Mouse (Mus musculus) inflammation-experienced regulatory T-cells (primary cell): ENCODE measurements around the gene Kif21b. TPM values are rescaled to one million over a fixed set of nuclear protein-coding genes. Genes with fewer than 3 reads are reported as not detected.

Experiments used
- polyA plus RNA-seq, 2 experiments: library from polyadenylated mRNA; unstranded; fragments of 100-300 nt; shearing (Covaris generic); gene quantifications; one replicate each; pipeline ENCODE4 v1.2.1; 2017

The Kif21b gene
- 10 to 100 TPM; 47.8 to 52.6 TPM for polyA plus RNA-seq

GRCm38 (mm10) chr1:136130951-136131558 lies at the start of gene Kif21b:
Gene Kif21b (plus strand): TSS chr1:136131389.

GRCm38 (mm10) chr1:136212803-136213202 lies 81.6 kb downstream of the Kif21b start, which contains the start of gene Mroh3:
Gene Mroh3 (minus strand): TSS chr1:136212828.

Other genes with a start within 250 kb of the Kif21b start
- under 1 TPM; 0.08 to 0.53 TPM for gene Pkp1, start 212.2 kb upstream of the Kif21b start, polyA plus RNA-seq
- under 1 TPM; 0.04 to 0.80 TPM for gene Igfn1, start 125.0 kb upstream of the Kif21b start, polyA plus RNA-seq
- 10 to 100 TPM; 20.6 to 34.9 TPM for gene Tmem9, start 123.2 kb upstream of the Kif21b start, polyA plus RNA-seq
- gene Ascl5, start 80.6 kb upstream of the Kif21b start, polyA plus RNA-seq = not detected
- gene Cacna1s, start 78.6 kb upstream of the Kif21b start, polyA plus RNA-seq = 1 to 10 TPM in 1 of 2 experiments, under 1 TPM in 1; 0.37 to 4.2 TPM
- gene Mroh3, start 81.4 kb downstream of the Kif21b start, polyA plus RNA-seq = under 1 TPM in 1 of 2 experiments, not detected in 1; 0.31 TPM
- 1 to 10 TPM in 1 of 2 experiments, under 1 TPM in 1; 0.30 to 1.3 TPM for gene Inava, start 102.9 kb downstream of the Kif21b start, polyA plus RNA-seq
- under 1 TPM in 1 of 2 experiments, not detected in 1; 0.27 TPM for gene Gpr25, start 129.5 kb downstream of the Kif21b start, polyA plus RNA-seq
- 10 to 100 TPM; 10.1 to 13.8 TPM for gene Camsap2, start 214.7 kb downstream of the Kif21b start, polyA plus RNA-seq